Mouse (Mus musculus) small intestine, adult 2 months (tissue): ENCODE data around the gene C4b.

Experiments
- CTCF ChIP-seq: fragments of 200-500 bp; IDR thresholded peaks from 2 replicates; pipeline ENCODE4 v1.5.1; 2012; ENCODE audit warnings: low read depth, mild to moderate bottlenecking, control low read depth, inconsistent platforms, low read length, moderate library complexity, mixed read lengths; ENCODE audit not compliant: insufficient replicate concordance, insufficient read length; ENCODE audit errors: extremely low read depth
- POLR2A ChIP-seq: fragments of 200-500 bp; IDR thresholded peaks from 2 replicates; pipeline ENCODE4 v1.6.1; 2012; ENCODE audit warnings: low read depth, mild to moderate bottlenecking, control low read depth, inconsistent platforms, low read length, moderate library complexity

GRCm38 (mm10) chr17:34688889-34689288, 54.8 kb downstream of the C4b start:
- no peak for TF ChIP-seq CTCF
- no peak for TF ChIP-seq POLR2A
